Mouse (Mus musculus): ENCODE data around the gene Cryzl2.

The Cryzl2 gene

GRCm38 (mm10) chr1:157525692-157526354 is 67.4 kb downstream of the Cryzl2 start:
- DNase-seq (ENCODE audit: low read depth, low spot score), result no peak

- DNase-seq (ENCODE audit: low read depth, low spot score), result no peak
Measured at GRCm38 (mm10) chr1:157526625-157527024, 68.2 kb downstream of the Cryzl2 start.

DNA sequence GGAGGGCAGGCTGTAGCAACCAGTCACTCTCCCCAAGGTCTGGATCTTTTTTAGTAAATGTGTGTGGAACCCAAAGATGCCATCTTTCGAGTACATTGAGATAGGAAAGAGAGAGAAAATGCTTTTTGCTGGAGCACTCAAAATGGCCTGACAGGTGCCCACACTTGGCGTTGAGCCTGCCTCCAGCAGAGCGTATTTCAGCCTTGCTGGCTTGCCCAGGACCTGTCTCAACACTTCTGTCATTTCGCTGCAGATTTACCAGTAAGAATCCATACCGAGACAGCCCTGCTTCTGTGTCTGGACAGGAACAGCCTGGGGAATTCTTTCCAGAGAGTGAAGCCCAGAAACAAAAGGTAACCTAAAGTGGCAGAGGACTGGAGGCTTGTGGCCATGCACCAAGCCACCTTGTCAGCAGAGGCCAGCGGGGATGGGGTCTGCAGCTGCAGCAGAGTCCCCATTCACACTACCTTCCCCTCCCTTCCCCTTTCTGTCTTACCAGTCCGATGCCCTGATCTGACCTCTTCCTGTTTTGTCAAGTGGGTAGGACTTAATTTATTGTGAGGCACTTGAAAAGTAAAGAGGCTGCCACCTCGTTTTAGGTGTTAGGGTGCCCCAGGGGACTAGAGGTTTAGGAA is 74.6 kb downstream of the Cryzl2 start:
- DNase-seq (ENCODE audit: low read depth, low spot score), result peak; percentile 93

DNA sequence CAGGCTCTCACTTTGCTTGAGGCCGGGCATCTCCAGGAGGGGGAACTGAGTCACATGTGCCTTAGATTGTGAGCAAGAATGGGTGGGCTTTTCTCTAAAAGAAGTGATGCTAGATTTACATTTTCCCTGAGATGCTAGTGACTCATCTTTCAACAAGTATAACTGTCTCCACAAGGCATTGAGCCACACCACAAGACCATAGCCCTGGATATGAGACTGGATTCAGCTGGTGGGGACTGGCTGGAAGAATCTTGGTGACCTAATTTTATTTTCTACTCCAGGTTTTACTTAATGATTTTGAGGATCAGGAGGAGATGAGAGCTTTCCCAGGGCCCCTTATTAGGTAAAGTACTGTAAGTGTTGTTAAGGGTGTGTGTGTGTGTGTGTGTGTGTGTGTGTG is 77.2 kb downstream of the Cryzl2 start:
- DNase-seq (ENCODE audit: low read depth, low spot score), result no peak

- DNase-seq (ENCODE audit: low read depth, low spot score), result peak; percentile 84
Measured at GRCm38 (mm10) chr1:157536471-157536870, 78.1 kb downstream of the Cryzl2 start.

DNA sequence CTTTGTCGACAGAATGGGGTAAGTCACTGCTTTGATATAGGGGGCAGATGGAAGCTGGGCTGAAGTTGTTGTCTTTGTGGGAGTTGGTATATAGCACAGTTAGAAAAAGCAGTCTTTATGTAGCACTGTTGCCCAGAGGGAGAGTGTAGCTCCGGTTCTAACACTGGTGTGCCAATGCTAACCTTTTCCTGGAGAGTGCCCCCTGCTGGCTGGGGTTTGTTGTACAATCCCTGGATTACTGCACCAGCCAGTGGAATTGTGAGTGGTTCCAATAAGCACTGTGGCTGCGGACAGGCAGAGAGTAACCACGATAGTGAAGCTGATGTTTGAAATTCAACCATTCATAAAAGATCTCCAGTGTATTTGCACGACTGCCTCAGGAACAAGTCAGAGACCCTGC is 79.3 kb downstream of the Cryzl2 start:
- no peak for DNase-seq (ENCODE audit: low read depth, low spot score)

All from brain, adult 2 months (tissue).